ENCODE assay signal across 25 mouse cellular contexts in genomic region chr11:115303167-115303566, GRCm38 (mm10). TPM values are rescaled to one million over a fixed set of nuclear protein-coding genes. Genes with fewer than 3 reads are reported as not detected.
DNase-seq lines count a peak whose midpoint lies in the region; ATAC-seq and TF ChIP-seq lines count a peak whose summit lies in the region.
"Had no signal": no experiment of that assay in that cellular context is flagged by ENCODE, and none has a peak within 500 bp of the region (broad histone marks: within the 10 kb centered on the region; RNA-seq: fewer than 3 reads in every experiment).

No protein-coding gene starts in this region.

- H3K9me3 ChIP-seq in liver, postnatal 0 days (ENCODE audit: low read length) = no peaks in the 10 kb centered on the region
- no peaks in the 10 kb centered on the region for H3K9me3 ChIP-seq in lung, postnatal 0 days (ENCODE audit: low read length)
- H3K9me3 ChIP-seq: forebrain, embryonic 15.5 days; heart, embryonic 15.5 days had no signal

- H3K4me1 ChIP-seq in liver, postnatal 0 days (ENCODE audit: insufficient read depth) = no peaks in the 10 kb centered on the region
- H3K4me1 ChIP-seq in lung, postnatal 0 days (ENCODE audit: insufficient read depth, low read depth, low read length) = no peaks in the 10 kb centered on the region
- H3K4me1 ChIP-seq: forebrain, embryonic 15.5 days had no signal

- no peak overlapping the region for H3ac ChIP-seq in myocyte (ENCODE audit: control insufficient read depth, insufficient read length)

- TF ChIP-seq POLR2A in myocyte (IDR thresholded peaks at IDR 0.05; ENCODE audit: insufficient read length, low read depth) = no peak

- no peak overlapping the region for H3K9ac ChIP-seq in liver, postnatal 0 days (replicated peaks)
- H3K9ac ChIP-seq in lung, postnatal 0 days (replicated peaks; ENCODE audit: low read depth) = no peak overlapping the region
- H3K9ac ChIP-seq: embryonic facial prominence, embryonic 12.5 days; forebrain, embryonic 15.5 days; heart, embryonic 15.5 days; hindbrain, embryonic 14.5 days had no signal

- H3K4me2 ChIP-seq in liver, postnatal 0 days (ENCODE audit: low read depth, low read length) = no peak overlapping the region
- H3K4me2 ChIP-seq in lung, postnatal 0 days (replicated peaks; ENCODE audit: low read depth, low read length) = no peak overlapping the region
- no peak overlapping the region for H3K4me2 ChIP-seq in myocyte (ENCODE audit: low read depth)
- H3K4me2 ChIP-seq: embryonic facial prominence, embryonic 12.5 days; forebrain, embryonic 15.5 days; heart, embryonic 11.5 days; heart, embryonic 15.5 days; hindbrain, embryonic 14.5 days had no signal

- 48% methylated on average over 8 of the region's 8 CpGs for WGBS in liver, postnatal 0 days (ENCODE audit: insufficient replicate concordance)
- 20% methylated on average over 8 of the region's 8 CpGs for WGBS in lung, postnatal 0 days

- H3K79me2 ChIP-seq in myocyte (ENCODE audit: control insufficient read depth, insufficient read depth) = no peaks in the 10 kb centered on the region

- DNase-seq in liver, postnatal 0 days = no peak
- DNase-seq in liver = no peak
- DNase-seq in lung, postnatal 0 days (ENCODE audit: low spot score) = peak; percentile 40
- no peak for DNase-seq in lung, postnatal 4 days
- DNase-seq in urinary bladder, postnatal 14 days (ENCODE audit: low spot score) = peak; percentile 43
- DNase-seq in urinary bladder, postnatal 10 days (ENCODE audit: low spot score) = no peak
- DNase-seq: B cell, adult 2 months; cerebellum, adult 11-12 months; cerebellum, adult 9-10 months; cerebellum, postnatal 25 days; gastrocnemius, postnatal 10 days; heart, adult 2 months; heart, postnatal 14 days had no signal

- no peaks in the 10 kb centered on the region for H3K27me3 ChIP-seq in liver, postnatal 0 days (ENCODE audit: insufficient read depth, low read length)
- no peaks in the 10 kb centered on the region for H3K27me3 ChIP-seq in lung, postnatal 0 days (replicated peaks; ENCODE audit: insufficient read depth, low read length)
- H3K27me3 ChIP-seq in myocyte (ENCODE audit: control insufficient read depth, insufficient read depth, insufficient read length) = no peaks in the 10 kb centered on the region
- H3K27me3 ChIP-seq: forebrain, embryonic 15.5 days had no signal

- peak; percentile 55; the same call in 1 of the 2 replicates for ATAC-seq in liver, postnatal 0 days
- ATAC-seq in lung, postnatal 0 days = peak; percentile 53
- no peak for ATAC-seq in cerebellum, adult (ENCODE audit: insufficient number of reproducible peaks, low FRiP score, low TSS enrichment)
- ATAC-seq: CD4-positive, CD25-positive, alpha-beta regulatory T cell, adult 4 months; forebrain, embryonic 15.5 days had no signal

- TF ChIP-seq CTCF in liver, postnatal 0 days (IDR thresholded peaks at IDR 0.05; ENCODE audit: low read depth) = no peak
- TF ChIP-seq CTCF in lung, postnatal 0 days (IDR thresholded peaks at IDR 0.05) = no peak

- no peak overlapping the region for H3K27ac ChIP-seq in liver, postnatal 0 days (ENCODE audit: low read depth)
- H3K27ac ChIP-seq in lung, postnatal 0 days (ENCODE audit: low read length) = no peak overlapping the region
- H3K27ac ChIP-seq: embryonic facial prominence, embryonic 12.5 days; forebrain, embryonic 15.5 days; heart, adult 2 months; heart, embryonic 15.5 days; hindbrain, embryonic 10.5 days; hindbrain, embryonic 14.5 days had no signal

- H3K4me3 ChIP-seq in liver, postnatal 0 days (ENCODE audit: low read depth, low read length) = no peak overlapping the region
- no peak overlapping the region for H3K4me3 ChIP-seq in lung, postnatal 0 days (ENCODE audit: low read depth, low read length)
- H3K4me3 ChIP-seq in myocyte = no peak overlapping the region
- H3K4me3 ChIP-seq: embryonic facial prominence, embryonic 12.5 days; forebrain, embryonic 15.5 days; heart, adult 2 months; heart, embryonic 15.5 days; hindbrain, embryonic 10.5 days had no signal

- TF ChIP-seq EP300 in liver, postnatal 0 days (IDR thresholded peaks at IDR 0.05; ENCODE audit: low read depth) = no peak
- no peak for TF ChIP-seq EP300 in lung, postnatal 0 days (IDR thresholded peaks at IDR 0.05)

- H3K36me3 ChIP-seq in liver, postnatal 0 days (replicated peaks; ENCODE audit: insufficient read depth, low read length) = no peaks in the 10 kb centered on the region
- H3K36me3 ChIP-seq in lung, postnatal 0 days (ENCODE audit: insufficient read depth, low read length) = no peaks in the 10 kb centered on the region
- no peaks in the 10 kb centered on the region for H3K36me3 ChIP-seq in myocyte (ENCODE audit: control insufficient read depth, insufficient read depth)
- H3K36me3 ChIP-seq: embryonic facial prominence, embryonic 12.5 days; forebrain, embryonic 15.5 days; G1E; heart, embryonic 15.5 days; hindbrain, embryonic 10.5 days had no signal

TF ChIP-seq in myocyte, 11 proteins besides CTCF, POLR2A, EP300 and RAD21:
- TF ChIP-seq CEBPB (IDR thresholded peaks at IDR 0.05; ENCODE audit: insufficient read depth, poor library complexity, severe bottlenecking) (peak; percentile 11; the same call in 1 of the 2 replicates), MAX (IDR thresholded peaks at IDR 0.05; ENCODE audit: low read depth) (no peak)

RNA-seq across cellular contexts. Expression of gene Otop2, which starts 3.8 kb away (rescaled TPM):
- polyA plus RNA-seq in liver, postnatal 0 days (2015; fragmentation: Nextera tagmentation; extraction: Ambion mirVana) = not detected in 2 replicates
- not detected in 2 replicates for polyA plus RNA-seq in lung, postnatal 0 days (2015; fragmentation: Nextera tagmentation; extraction: Ambion mirVana)
- 0.01 TPM for polyA plus RNA-seq in myocyte (2012; fragmentation: generic; extraction: Trizol)
- polyA plus RNA-seq: CD4-positive, CD25-positive, alpha-beta regulatory T cell, adult 4 months; forebrain, embryonic 11.5 days; forebrain, embryonic 15.5 days; G1E; heart, adult 2 months; heart, embryonic 11.5 days; heart, embryonic 15.5 days; hindbrain, embryonic 10.5 days had no signal

RNA-seq across cellular contexts. Expression of gene Fads6, which starts 5.7 kb away (rescaled TPM):
- 4.6 and 4.9 TPM in 2 replicates for polyA plus RNA-seq in liver, postnatal 0 days (2015; fragmentation: Nextera tagmentation; extraction: Ambion mirVana)
- polyA plus RNA-seq in lung, postnatal 0 days (2015; fragmentation: Nextera tagmentation; extraction: Ambion mirVana) = 0.17 and 0.24 TPM in 2 replicates
- 0.62 TPM for polyA plus RNA-seq in myocyte (2012; fragmentation: generic; extraction: Trizol)
- polyA plus RNA-seq: G1E had no signal

RNA-seq across cellular contexts. Expression of gene Ush1g, which starts 18.7 kb away (rescaled TPM):
- 0.29 and 0.46 TPM in 2 replicates for polyA plus RNA-seq in liver, postnatal 0 days (2015; fragmentation: Nextera tagmentation; extraction: Ambion mirVana)
- polyA plus RNA-seq in lung, postnatal 0 days (2015; fragmentation: Nextera tagmentation; extraction: Ambion mirVana) = not detected in 2 replicates
- 0.16 TPM for polyA plus RNA-seq in myocyte (2012; fragmentation: generic; extraction: Trizol)
- polyA plus RNA-seq: CD4-positive, CD25-positive, alpha-beta regulatory T cell, adult 4 months; forebrain, embryonic 11.5 days; G1E had no signal

RNA-seq across cellular contexts. Expression of gene Fdxr, which starts 26.3 kb away (rescaled TPM):
- 7.0 and 7.3 TPM in 2 replicates for polyA plus RNA-seq in liver, postnatal 0 days (2015; fragmentation: Nextera tagmentation; extraction: Ambion mirVana)
- polyA plus RNA-seq in lung, postnatal 0 days (2015; fragmentation: Nextera tagmentation; extraction: Ambion mirVana) = 6.9 and 7.9 TPM in 2 replicates
- polyA plus RNA-seq in myocyte (2012; fragmentation: generic; extraction: Trizol) = 13.9 TPM

RNA-seq across cellular contexts. Expression of gene Otop3, which starts 31.4 kb away (rescaled TPM):
- polyA plus RNA-seq in liver, postnatal 0 days (2015; fragmentation: Nextera tagmentation; extraction: Ambion mirVana) = not detected in 2 replicates
- polyA plus RNA-seq in lung, postnatal 0 days (2015; fragmentation: Nextera tagmentation; extraction: Ambion mirVana) = not detected in 2 replicates
- polyA plus RNA-seq in myocyte (2012; fragmentation: generic; extraction: Trizol) = not detected
- polyA plus RNA-seq: CD4-positive, CD25-positive, alpha-beta regulatory T cell, adult 4 months; cortical plate, adult 2 months; embryonic facial prominence, embryonic 12.5 days; forebrain, embryonic 11.5 days; G1E; heart, adult 2 months; heart, embryonic 11.5 days; heart, embryonic 15.5 days had no signal

Comparison
In these comparisons a context has a peak if more than half of its experiments do, and no peak if none do; other contexts are left out.
1. DNase-seq: peak in lung, postnatal 0 days (single experiment) and urinary bladder, postnatal 14 days (single experiment); none in liver, postnatal 0 days (single experiment), liver (single experiment), lung, postnatal 4 days (0 of 2) and urinary bladder, postnatal 10 days (single experiment).